Mouse (Mus musculus) forebrain, postnatal 0 days (tissue): ENCODE measurements around the gene Ptgis. TPM values are rescaled to one million over a fixed set of nuclear protein-coding genes. Genes with fewer than 3 reads are reported as not detected.
A peak's percentile ranks its signal among the peaks of the same experiment; 100 is the strongest.

Experiments
- ATAC-seq: fragments of 200-750 bp; cut with Nextera tagmentation; 2 replicates; pipeline ENCODE4 v1.8.0; 2017; ENCODE audit warnings: mild to moderate bottlenecking, moderate library complexity
- DNase-seq: peaks from one replicate; pipeline ENCODE4 v3.0.0-alpha.2; 2015
- H3K27ac ChIP-seq: fragments of 300-500 bp; sonication (generic); 2 replicates; pipeline ENCODE4 v1.5.1; 2014; ENCODE audit warnings: low read depth, mild to moderate bottlenecking, antibody characterized with exemption, low read length, moderate library complexity, mixed read lengths
- H3K27me3 ChIP-seq: fragments of 300-500 bp; sonication (generic); 2 replicates; pipeline ENCODE4 v1.6.1; 2014; ENCODE audit warnings: mild to moderate bottlenecking, low read length, mixed read lengths; ENCODE audit not compliant: insufficient read depth
- H3K36me3 ChIP-seq: fragments of 300-500 bp; sonication (generic); 2 replicates; pipeline ENCODE4 v1.6.1; 2014; ENCODE audit warnings: mild to moderate bottlenecking, moderate library complexity; ENCODE audit not compliant: insufficient read depth
- H3K4me1 ChIP-seq: fragments of 300-500 bp; sonication (generic); 2 replicates; pipeline ENCODE4 v1.6.1; 2014; ENCODE audit warnings: antibody characterized with exemption; ENCODE audit not compliant: insufficient read depth
- H3K4me2 ChIP-seq: fragments of 300-500 bp; sonication (generic); 2 replicates; pipeline ENCODE4 v1.6.1; 2014; ENCODE audit warnings: low read depth, mild to moderate bottlenecking, moderate library complexity
- H3K4me3 ChIP-seq: fragments of 300-500 bp; sonication (generic); 2 replicates; pipeline ENCODE4 v1.5.1; 2014; ENCODE audit warnings: low read depth, low read length, mixed read lengths
- H3K9ac ChIP-seq: fragments of 300-500 bp; sonication (generic); 2 replicates; pipeline ENCODE4 v1.6.1; 2014; ENCODE audit warnings: mild to moderate bottlenecking
- H3K9me3 ChIP-seq: fragments of 300-500 bp; sonication (generic); 2 replicates; pipeline ENCODE4 v1.6.1; 2016; ENCODE audit warnings: low read length
- CTCF ChIP-seq: sonication (generic); IDR thresholded peaks from 2 replicates; pipeline ENCODE4 v1.5.1; 2016; ENCODE audit warnings: antibody characterized with exemption, control low read depth, low read depth
- WGBS: fragments of 180-500 bp; shearing (Covaris S2); extraction: QIAGEN DNeasy Blood & Tissue Kit; methylation state at CpG from one replicate; pipeline ENCODE4 v1.1.7; 2014; 5-methylcytosine and 5-hydroxymethylcytosine counted together
- polyA plus RNA-seq: library from polyadenylated mRNA; unstranded; fragments of >200 nt; fragmentation: Nextera tagmentation; extraction: Ambion mirVana; gene quantifications from 2 replicates; pipeline ENCODE4 v1.2.1, GENCODE M21; 2015
- total RNA-seq: library from RNA; depleted of rRNA; stranded (reverse); fragments of >200 nt; gene quantifications from 2 replicates; pipeline ENCODE4 v1.2.3, GENCODE M21; 2014

The Ptgis gene
- total and polyA plus RNA-seq, 2 experiments from 2014 or later: 2.8 to 4.0 TPM

- Histone ChIP-seq H3K27ac (peak within 1 kb of the TSS; percentile 62), H3K4me2 (peak within 1 kb of the TSS; percentile 65), H3K4me3 (peak within 1 kb of the TSS; percentile 68), H3K4me1 (peaks cover 7% of the 10 kb centered on the region), H3K9ac (peak within 1 kb of the TSS; percentile 72), H3K9me3 (no peaks in the 10 kb centered on the region), H3K36me3 (peaks cover 2% of the 10 kb centered on the region; the same call in 1 of the 2 replicates), H3K27me3 (no peaks in the 10 kb centered on the region)
- ATAC-seq: peak; percentile 83
- peak; percentile 92 for DNase-seq
- WGBS: under 1% methylated on average over 41 of the region's 41 CpGs
- peak; percentile 86 for TF ChIP-seq CTCF
Observed at GRCm38 (mm10) chr2:167190076-167190399, 50.4 kb downstream of the Ptgis start, which contains the start of gene Kcnb1. Gene Kcnb1 (minus strand): TSS chr2:167190155.

DNA sequence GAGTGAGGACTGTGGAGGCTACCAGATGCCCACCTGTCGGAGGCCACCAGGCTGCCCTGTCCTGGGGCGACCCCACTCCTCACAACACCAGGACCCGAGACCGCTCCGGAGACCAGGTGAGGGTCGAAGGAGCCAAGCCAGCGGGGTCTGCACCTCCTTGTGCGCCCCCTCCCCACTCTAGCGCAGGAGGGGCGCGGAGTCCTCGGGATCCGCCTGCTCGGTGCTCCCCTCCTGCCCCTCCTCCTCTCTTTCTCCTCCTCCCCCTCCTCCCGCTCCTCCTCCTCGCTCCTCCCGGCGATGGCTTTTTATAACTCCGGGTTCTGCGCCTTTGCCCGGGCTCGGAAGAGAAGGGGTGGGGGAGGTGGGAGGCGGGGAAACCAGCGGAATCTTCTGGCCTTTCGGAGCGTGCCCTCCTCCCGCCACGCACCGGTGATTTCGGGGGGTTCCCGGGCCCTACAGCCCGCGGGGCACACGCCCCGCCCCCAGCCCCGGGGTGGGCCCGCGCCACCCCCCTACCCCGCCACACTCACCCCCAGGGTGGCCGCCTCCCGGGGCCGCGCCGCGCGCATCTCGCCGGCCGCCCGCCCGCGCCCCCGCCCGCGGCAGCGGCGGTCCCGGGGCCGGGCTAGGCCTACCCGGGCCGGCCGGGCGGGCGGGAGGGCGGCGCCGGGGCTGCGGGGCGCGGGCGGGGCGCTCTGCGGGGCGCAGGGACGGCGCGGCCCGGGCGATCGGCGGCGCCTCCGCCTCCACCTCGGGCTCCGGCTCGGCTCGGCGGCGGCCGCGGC lies 50.9 kb downstream of the Ptgis start:
- Histone ChIP-seq H3K27me3 (no peaks in the 10 kb centered on the region), H3K4me2 (peak overlapping the region; percentile 65), H3K9me3 (no peaks in the 10 kb centered on the region), H3K4me1 (peaks cover 7% of the 10 kb centered on the region), H3K27ac (peak overlapping the region; percentile 62), H3K9ac (peak overlapping the region; percentile 72), H3K4me3 (peak overlapping the region; percentile 68), H3K36me3 (peaks cover 2% of the 10 kb centered on the region; the same call in 1 of the 2 replicates)
- no peak for TF ChIP-seq CTCF
- WGBS: under 1% methylated on average over 47 of the region's 91 CpGs
- ATAC-seq (peak; percentile 52), DNase-seq (peak; percentile 66)

- Histone ChIP-seq H3K36me3 (peaks cover 2% of the 10 kb centered on the region; the same call in 1 of the 2 replicates), H3K4me1 (peaks cover 7% of the 10 kb centered on the region), H3K9me3 (no peaks in the 10 kb centered on the region), H3K27me3 (no peaks in the 10 kb centered on the region), H3K9ac (peak overlapping the region; percentile 72; the same call in 1 of the 2 replicates), H3K4me3 (peak overlapping the region; percentile 68), H3K27ac (no peak overlapping the region), H3K4me2 (peak overlapping the region; percentile 65)
- TF ChIP-seq CTCF: peak; percentile 54
- 22% methylated on average over 77 of the region's 83 CpGs for WGBS
- ATAC-seq: peak; percentile 45
- peak; percentile 64 for DNase-seq
Observed at GRCm38 (mm10) chr2:167188315-167189207, 51.8 kb downstream of the Ptgis start.

DNA sequence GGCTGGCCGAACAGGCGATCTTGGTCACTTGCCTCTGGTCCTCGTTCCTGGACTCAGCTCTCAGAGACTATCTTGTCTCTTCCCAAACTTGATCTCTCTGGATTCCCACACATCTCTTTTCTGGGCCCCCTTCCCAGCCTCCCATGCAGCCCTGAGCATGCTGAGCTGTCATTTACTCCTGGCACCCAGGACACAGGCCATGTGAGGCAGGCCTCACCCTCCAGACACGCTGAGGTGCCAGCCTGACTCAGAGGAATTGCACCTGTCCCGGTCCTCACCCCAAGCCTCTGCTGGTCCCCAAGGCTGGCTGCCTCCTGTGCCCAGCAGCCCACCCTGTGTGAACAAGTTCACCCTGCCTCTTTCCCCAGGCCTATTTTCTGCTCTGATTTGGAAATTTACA lies 53.3 kb downstream of the Ptgis start:
- no peak for TF ChIP-seq CTCF
- 84% methylated on average over 5 of the region's 5 CpGs for WGBS
- no peak for ATAC-seq

GRCm38 (mm10) chr2:167186544-167186943 lies 53.9 kb downstream of the Ptgis start:
- 47% methylated on average over 10 of the region's 10 CpGs for WGBS
- Histone ChIP-seq H3K27me3 (no peaks in the 10 kb centered on the region), H3K9me3 (no peaks in the 10 kb centered on the region), H3K9ac (0 out of 2 replicates have a peak overlapping the region, but pooled peaks have one; percentile 6), H3K36me3 (peaks cover 12% of the 10 kb centered on the region; the same call in 1 of the 2 replicates), H3K4me3 (no peak overlapping the region), H3K4me2 (0 out of 2 replicates have a peak overlapping the region, but pooled peaks have one; percentile 3), H3K27ac (no peak overlapping the region), H3K4me1 (peaks cover 7% of the 10 kb centered on the region)
- no peak for TF ChIP-seq CTCF
- no peak for DNase-seq
- ATAC-seq: no peak

More for the DNA sequence above, 53.3 kb downstream of the Ptgis start:
- H3K36me3 ChIP-seq: peaks cover 11% of the 10 kb centered on the region; the same call in 1 of the 2 replicates
- H3K27ac ChIP-seq: no peak overlapping the region
- H3K4me2 ChIP-seq: 0 out of 2 replicates have a peak overlapping the region, but pooled peaks have one; percentile 3
- peaks cover 7% of the 10 kb centered on the region for H3K4me1 ChIP-seq
- no peaks in the 10 kb centered on the region for H3K9me3 ChIP-seq
- no peak overlapping the region for H3K4me3 ChIP-seq
- H3K27me3 ChIP-seq: no peaks in the 10 kb centered on the region
- H3K9ac ChIP-seq: 0 out of 2 replicates have a peak overlapping the region, but pooled peaks have one; percentile 6
- no peak for DNase-seq

DNA sequence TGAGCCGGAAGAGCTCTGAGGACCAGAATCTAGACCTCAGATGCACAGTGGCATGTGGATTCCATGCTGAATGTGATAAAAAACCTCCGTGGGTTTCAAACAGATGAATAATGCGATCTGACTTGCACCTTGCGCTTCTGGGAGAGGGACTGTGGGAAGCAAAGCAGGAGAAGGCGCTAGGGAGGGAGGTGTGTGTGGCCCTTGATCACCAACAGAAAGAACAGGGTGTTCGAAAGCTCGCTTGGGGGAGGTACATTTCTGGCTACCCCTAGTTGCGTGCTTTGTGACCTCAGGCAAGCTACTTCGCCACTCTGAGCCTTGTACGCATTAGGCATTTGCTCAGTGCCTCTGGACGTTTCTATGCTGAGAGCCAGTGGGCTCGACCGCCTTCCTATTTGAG lies 54.4 kb downstream of the Ptgis start:
- no peak for ATAC-seq
- Histone ChIP-seq H3K9me3 (no peaks in the 10 kb centered on the region), H3K4me3 (no peak overlapping the region), H3K9ac (no peak overlapping the region; the same call in 1 of the 2 replicates), H3K4me2 (no peak overlapping the region), H3K27me3 (no peaks in the 10 kb centered on the region), H3K4me1 (peaks cover 7% of the 10 kb centered on the region), H3K36me3 (peaks cover 15% of the 10 kb centered on the region), H3K27ac (no peak overlapping the region)
- no peak for TF ChIP-seq CTCF
- 63% methylated on average over 13 of the region's 13 CpGs for WGBS
- no peak for DNase-seq
